Mouse (Mus musculus) testis, adult 10 weeks (tissue): Measurements from ENCODE around the gene Papss2. TPM values are rescaled to one million over a fixed set of nuclear protein-coding genes. Genes with fewer than 3 reads are reported as not detected.

Experiments used
- polyA plus RNA-seq: library from polyadenylated mRNA; stranded (reverse); fragments of 350-450 nt; fragmentation: Illumina TruSeq; extraction: RNeasy Lipid Tissue Mini Kit (QIAGEN cat#74804); gene quantifications from one replicate; pipeline ENCODE4 v1.2.3, GENCODE M21; 2014; ENCODE audit warnings: low read depth, low replicate concordance

Papss2 gene
- polyA plus RNA-seq = 5.2 TPM

GRCm38 (mm10) chr19:32595506-32596286, at the start of gene Papss2:
Gene Papss2 (plus strand): TSS chr19:32595790.

Other genes with a start within 250 kb of the Papss2 start
- 293 TPM for gene Sgms1, start 206.1 kb upstream of the Papss2 start, polyA plus RNA-seq
- gene Rpl9-ps6, start 129.2 kb upstream of the Papss2 start, polyA plus RNA-seq = 20.6 TPM
- gene Minpp1, start 110.0 kb upstream of the Papss2 start, polyA plus RNA-seq = 18.7 TPM
- gene Atad1, start 144.0 kb downstream of the Papss2 start, polyA plus RNA-seq = 333 TPM
- 116 TPM for gene Pten, start 161.7 kb downstream of the Papss2 start, polyA plus RNA-seq